Mouse (Mus musculus): ENCODE measurements around the gene Znhit3. TPM values are rescaled to one million over a fixed set of nuclear protein-coding genes. Genes with fewer than 3 reads are reported as not detected.

Znhit3 gene
- 10 to 100 TPM in 1 of 2 experiments, 1 to 10 TPM in 1; 9.5 to 11.2 TPM for total RNA-seq (2021)
- long read RNA-seq, experiment 1, transcript Znhit3-201 (5 exons, 998 nt), result major isoform, 8 of 8 reads
- long read RNA-seq, experiment 1, partial matches to known transcripts, result 0 of 8 reads
- long read RNA-seq, experiment 1, other reads (novel, unspliced or antisense), result 0 of 8 reads
- long read RNA-seq, experiment 2, transcript Znhit3-201 (5 exons, 998 nt), result major isoform, 11 of 13 reads
- long read RNA-seq, experiment 2, partial matches to known transcripts, result 0 of 13 reads
- long read RNA-seq, experiment 2, other reads (novel, unspliced or antisense), result 1 of 13 reads

DNA sequence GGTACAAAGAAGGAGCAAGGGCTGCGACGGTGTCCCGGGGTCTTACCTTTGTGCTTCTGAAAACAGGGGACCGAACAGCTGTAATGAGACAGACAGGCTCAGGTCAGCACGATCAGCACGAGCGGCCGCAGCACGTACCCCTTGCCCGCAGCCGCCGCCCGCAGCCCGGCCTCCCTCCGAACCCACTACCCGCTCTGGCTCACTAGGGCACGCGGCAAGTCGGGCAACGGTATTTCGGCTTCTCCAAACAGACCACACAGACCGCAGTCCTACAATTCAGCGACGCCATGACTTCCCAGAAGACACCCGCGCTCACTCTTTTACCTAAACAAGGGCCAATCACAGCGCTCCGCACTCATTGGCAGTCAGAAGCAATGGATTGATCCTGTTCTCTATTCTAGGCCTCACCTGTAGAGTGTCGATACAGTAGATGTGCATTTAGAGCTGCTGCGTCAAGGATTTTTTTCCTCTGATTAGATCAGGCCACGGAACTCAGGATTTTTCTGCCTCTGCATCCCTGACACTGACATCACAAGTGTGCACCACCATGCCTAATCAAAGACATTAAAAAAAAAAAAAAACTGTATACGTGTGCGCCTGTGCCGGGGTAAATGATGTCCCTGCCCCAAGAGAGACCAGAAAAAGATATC is at the start of gene Znhit3:
TSS of gene Znhit3 (minus strand) at position 314 of the 650 bp plus-strand sequence.
- intact Hi-C loops (cut with DNase I; ENCODE audit: low total_unique reads), result no loop called here

DNA sequence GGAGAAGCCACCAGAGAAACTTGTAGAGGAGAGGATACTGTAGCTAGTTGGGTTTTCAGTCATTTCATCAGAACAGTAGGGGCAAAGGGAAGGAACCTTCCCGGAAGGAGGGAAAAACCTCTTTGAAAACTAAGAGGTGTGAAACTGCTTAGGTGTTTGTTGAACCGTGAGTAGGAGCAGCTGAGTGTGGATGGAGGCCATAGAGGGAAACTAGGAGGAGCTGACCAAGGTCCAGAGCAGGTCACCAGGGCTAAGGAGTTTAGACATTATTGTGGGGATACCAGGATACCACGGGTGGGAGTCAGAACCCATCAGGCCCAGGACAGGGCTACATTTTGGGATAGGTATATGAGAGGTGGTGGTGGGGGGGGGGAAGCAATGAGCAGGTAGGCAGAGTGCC is 47.4 kb upstream of the Znhit3 start:
- DNase-seq, result no peak
- intact Hi-C loops (cut with DNase I; ENCODE audit: low total_unique reads), result no loop called here

More for the DNA sequence above, at the start of gene Znhit3:
- DNase-seq, result peak; percentile 77

DNA sequence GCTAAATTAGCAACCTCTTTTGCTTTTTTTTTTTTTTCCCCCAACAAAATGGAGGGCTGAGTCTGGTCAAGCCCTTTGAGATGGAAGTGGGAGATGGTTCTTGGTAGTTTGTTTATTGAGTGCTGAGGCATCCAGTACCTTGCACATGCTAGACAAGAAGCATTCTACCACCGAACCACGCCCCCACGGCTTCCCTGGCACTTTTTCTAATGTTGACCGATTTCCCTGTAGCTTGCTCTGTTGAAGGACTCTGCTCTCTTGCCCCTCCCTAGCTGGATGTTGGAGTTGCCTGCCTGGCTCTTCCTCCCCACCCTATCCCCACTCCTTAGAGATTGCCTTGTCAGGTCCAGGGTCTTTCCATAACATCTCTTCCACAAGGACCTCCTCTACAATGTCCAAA is 46.4 kb upstream of the Znhit3 start:
- intact Hi-C loops (cut with DNase I; ENCODE audit: low total_unique reads), result no loop called here
- no peak for DNase-seq

DNA sequence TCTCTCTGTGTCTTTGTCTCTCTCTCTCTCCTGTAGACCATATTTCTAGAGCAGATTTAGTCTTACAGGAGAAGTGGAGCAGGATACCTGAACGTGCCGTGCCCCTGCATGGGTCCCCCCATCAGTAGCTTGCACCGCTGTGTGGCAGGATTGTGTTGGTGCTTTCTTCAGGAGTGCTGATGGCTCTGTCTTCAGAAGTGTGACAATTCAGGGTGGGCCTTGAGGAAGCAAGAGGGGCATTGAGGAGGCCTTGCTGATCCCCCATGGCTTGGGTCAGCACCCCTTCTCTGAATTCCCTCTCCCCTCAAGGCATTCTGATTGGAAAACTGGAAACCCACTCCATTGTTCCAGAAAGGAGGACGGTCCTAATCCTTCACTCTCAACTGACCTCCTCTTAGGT is 45.4 kb upstream of the Znhit3 start:
- intact Hi-C loops (cut with DNase I; ENCODE audit: low total_unique reads), result no loop called here
- no peak for DNase-seq

DNA sequence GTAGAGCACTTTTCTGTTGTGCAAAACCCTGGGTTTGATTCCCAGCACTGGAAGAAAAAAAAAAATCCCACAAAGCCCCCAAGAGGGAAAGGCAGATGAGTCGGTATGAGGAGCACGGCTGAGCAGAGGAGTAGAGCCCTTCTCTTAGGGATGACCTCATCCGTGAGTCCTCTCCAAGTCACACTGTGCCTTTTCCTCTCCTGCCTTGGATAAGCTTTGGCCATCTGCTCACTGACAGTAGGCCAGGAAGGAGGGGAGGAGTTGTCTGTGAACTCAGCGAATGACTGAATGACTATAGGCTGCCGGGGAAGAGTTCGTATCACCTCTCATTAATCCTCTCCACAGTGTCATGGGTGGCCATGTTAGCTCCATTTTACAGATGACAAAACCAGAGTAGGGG is 44.6 kb upstream of the Znhit3 start:
- DNase-seq, result no peak
- intact Hi-C loops (cut with DNase I; ENCODE audit: low total_unique reads), result no loop called here

DNA sequence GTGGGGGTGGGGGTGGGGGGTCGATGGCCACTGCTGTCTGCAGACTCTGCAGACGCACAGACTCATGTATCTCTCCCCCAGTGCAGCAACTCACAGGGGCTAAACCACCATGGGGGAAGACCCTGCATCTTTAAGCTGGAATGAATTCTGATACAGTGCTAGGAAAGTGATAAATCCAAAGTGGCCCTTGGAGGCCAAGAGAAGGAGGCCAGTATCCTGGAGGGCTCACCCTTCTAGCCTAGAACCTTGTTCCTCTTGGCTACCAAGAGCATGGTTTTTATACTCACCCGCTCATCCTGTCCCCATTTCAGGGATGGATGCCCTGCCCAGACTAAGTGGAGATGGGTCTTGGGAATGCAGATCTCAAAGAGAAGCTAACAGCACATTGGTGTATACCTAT is 44.1 kb upstream of the Znhit3 start:
- no peak for DNase-seq
- intact Hi-C loops (cut with DNase I; ENCODE audit: low total_unique reads), result no loop called here

DNA sequence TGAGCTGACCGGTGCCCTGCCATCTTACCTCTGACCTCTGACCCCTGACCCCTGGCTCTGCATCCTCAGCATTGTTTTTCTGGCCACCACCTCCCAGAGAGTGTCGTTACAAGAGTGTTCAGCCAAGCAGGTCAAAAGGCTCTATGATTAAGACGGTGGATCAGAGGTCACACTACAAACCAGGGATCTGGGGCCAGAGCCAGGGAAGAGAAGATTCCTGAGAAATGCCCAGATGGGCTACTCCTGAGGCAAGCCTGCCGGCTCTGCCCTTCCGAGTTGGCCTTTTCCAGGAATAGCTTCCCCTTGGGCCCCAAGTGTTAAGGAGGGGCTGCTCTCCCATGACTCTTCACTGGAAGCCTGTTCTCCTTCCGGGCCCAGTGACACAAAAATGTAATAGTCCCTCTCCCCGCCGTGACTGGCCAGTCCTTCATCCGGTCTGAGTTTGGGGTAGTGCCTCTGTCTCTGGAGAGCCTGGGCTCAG is 43.6 kb upstream of the Znhit3 start:
- DNase-seq, result peak; percentile 42
- intact Hi-C loops (cut with DNase I; ENCODE audit: low total_unique reads), result no loop called here

DNA sequence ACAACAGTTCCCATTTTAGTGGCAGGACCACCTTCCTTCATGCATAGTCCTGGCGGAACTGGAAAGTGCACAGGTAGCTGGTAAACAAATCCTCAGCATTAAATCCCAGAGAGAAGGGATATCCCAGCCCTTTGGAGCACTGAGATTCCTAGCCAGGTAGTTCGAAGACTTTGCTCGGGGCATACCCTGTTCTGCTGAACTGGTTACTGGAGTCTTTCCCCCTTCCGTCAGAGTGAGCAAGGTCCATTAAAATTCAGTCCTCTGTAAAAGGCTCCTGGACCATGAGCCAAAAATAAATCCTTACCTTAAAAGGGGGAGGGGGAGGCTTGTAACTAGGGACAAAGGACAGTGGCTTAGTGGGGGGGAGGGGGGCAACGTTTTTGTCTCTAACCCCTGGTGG is 43.0 kb upstream of the Znhit3 start:
- DNase-seq, result no peak
- intact Hi-C loops (cut with DNase I; ENCODE audit: low total_unique reads), result no loop called here

DNA sequence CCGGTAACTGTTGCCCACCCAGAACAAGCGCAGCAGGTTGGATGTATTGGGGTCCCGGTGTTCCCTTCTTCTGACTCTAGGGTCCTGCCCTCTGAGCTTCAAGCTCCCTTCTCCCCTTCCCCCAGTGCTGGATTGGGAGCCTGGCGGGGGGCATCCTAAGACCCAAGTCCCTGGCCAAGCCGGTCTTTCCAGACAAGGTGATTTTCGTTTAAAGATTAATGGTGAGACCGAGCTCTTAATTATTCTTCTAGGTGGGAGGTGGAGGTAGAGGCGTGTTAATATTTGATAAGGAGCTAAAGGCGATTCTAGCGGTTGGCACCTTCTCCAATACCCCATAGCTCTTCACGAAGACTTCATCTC is 42.1 kb upstream of the Znhit3 start:
- intact Hi-C loops (cut with DNase I; ENCODE audit: low total_unique reads), result no loop called here
- no peak for DNase-seq

DNA sequence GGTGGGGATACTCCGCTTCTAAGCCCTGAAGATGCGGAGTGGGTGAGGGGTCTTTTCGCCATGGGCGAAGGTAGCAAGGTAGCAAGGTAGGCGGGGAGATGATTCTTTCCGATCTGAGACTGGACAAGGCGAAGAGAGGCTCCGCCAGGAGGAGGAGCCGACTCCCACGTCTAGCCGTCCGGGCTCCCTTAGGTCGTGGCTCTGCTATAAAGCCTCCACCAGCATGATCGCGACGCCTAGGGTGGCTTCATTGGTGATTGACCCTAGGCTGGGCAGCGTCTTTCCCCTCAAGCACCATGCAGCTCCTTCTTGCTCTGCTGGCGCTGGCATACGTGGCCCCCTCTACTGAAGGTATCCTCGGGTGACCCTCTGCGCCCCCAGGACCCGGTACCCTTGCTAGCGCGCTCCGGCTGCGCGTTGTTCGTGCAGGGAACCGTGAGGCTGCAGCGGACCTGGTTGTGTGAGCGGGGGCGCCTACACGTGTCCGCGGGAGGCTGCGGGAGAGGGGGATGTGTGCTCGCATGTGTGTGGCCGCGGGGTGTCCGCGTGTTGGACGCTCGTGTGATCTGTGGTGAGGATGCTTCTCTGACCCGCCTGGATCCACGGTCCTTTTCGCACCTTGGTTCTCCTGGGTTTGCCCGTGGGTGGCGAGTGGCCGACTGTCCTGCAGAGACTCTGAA is 41.6 kb upstream of the Znhit3 start, which contains the start of gene Car4:
TSS of gene Car4 (plus strand) at position 196 of the 680 bp plus-strand sequence.
- no peak for DNase-seq
- intact Hi-C loops (cut with DNase I; ENCODE audit: low total_unique reads), result no loop called here

DNA sequence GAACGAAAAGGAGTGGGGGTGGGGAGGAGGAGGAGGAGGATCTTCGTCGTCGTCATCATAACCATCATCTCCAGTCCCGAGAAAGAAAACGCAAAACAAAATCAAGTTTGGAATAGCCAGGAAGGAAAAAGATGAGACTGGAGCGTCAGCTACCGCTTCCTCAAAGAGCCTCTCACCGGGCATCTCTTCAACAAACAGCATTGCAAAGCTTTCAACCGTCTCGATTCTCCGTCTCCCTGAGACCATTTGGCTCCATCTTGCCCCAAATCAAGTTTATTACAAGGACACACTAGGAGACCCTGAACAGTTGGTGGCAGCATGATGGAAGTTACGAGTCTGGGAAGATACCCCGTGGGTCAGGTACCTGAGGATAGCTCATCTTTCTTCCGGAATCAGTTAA is 41.0 kb upstream of the Znhit3 start:
- DNase-seq, result no peak
- intact Hi-C loops (cut with DNase I; ENCODE audit: low total_unique reads), result no loop called here

DNA sequence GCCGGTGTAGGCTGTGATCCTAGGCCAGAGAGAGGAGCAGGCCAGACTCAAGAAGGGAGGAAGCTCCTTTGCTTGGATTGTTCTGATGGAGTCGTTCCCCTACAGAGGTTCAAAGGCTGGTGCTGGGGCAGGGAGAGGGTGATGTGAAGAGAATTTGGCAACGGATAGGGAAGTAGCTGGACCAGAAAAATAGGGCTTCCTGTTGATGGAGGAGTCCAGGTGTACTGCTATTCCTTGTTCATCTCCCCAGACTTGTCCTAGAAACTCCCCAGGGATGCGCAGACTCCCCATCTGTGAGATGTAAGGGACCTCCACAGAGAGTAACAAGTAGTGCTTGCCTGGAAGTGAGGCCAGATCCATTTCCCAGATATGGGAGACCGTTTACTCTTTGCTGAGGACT is 40.2 kb upstream of the Znhit3 start:
- intact Hi-C loops (cut with DNase I; ENCODE audit: low total_unique reads), result no loop called here
- DNase-seq, result no peak

DNA sequence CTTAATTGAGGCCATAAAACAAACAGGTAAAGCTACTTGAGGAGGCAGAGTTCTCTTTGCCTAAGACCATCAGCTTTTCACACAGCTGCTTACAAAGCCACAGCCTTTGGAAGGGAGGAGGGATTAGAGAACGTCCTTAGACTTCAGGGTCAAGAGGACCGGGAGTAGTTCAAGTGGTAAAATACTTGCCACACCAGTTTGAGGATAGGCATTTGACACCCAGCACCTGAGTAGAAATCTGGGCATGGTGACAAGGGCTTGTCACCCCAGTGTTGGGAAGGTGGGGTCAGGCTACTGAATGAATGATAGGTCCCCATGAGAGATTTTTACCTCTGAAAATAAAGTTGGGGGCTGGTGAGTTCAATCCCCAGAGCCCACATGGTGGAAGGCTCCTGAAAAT is 36.4 kb upstream of the Znhit3 start:
- intact Hi-C loops (cut with DNase I; ENCODE audit: low total_unique reads), result loop anchor here (2.0 kb wide), 1 partner anchor 26 kb away; no protein-coding TSS in a partner anchor

DNA sequence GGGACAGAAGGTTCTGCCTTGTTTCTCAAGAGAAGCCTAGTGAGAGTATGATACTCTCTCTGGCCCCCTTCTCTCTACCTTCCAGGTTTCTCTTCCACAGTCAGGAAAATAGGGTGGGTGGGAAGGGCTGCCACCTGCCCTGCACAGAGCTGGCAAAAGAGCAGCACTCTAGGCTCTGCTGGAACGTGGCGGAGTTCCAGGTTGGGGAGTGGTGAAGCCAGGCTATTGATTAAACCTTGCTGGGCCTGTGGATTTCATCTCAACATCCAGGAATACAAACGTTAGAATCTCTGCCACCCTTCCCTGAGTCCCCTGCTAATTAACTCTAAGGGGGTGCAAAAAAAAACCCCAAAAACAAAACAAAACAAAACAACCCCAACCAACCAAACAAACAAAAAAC is 32.4 kb upstream of the Znhit3 start:
- no peak for DNase-seq
- intact Hi-C loops (cut with DNase I; ENCODE audit: low total_unique reads), result no loop called here

More for the DNA sequence above, 36.4 kb upstream of the Znhit3 start:
- DNase-seq, result no peak

DNA sequence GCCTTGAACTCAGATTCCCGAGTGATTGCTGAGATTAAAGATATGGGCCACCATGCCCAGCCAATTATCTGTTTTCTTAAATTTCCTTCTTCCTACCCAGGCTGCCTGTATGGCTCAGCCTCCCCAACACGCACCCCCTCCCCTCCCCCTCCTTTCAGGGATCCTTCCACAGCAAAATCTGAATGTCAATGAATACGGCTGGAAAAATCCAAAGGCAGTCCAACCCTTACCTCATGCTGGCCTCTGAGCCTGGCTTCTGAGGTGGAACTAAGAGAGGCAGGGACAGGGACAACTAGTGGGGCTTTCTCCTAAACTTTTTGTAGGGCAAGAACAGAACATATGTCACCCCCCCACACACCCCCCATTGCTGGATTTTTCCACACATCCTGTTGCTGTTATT is 31.9 kb upstream of the Znhit3 start:
- no peak for DNase-seq
- intact Hi-C loops (cut with DNase I; ENCODE audit: low total_unique reads), result no loop called here

DNA sequence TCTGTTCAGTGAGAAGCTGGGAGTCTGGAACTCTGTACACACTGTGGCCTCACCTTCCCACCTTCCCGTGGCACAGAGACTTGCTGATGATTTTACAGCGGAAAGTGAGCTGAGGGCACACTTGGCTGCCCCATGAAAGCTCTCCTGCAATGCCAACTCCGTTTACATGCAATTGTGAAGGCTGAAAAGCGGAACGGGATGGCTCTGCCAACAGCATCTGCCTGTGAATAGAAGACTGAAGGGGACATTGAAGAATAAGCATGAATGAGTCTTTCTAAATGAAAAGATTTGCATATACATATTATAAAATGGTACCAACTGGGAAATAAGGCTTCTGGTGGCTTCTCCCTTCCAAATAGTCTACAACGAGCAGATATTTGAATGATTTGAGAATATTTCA is 31.0 kb upstream of the Znhit3 start:
- DNase-seq, result no peak
- intact Hi-C loops (cut with DNase I; ENCODE audit: low total_unique reads), result no loop called here

DNA sequence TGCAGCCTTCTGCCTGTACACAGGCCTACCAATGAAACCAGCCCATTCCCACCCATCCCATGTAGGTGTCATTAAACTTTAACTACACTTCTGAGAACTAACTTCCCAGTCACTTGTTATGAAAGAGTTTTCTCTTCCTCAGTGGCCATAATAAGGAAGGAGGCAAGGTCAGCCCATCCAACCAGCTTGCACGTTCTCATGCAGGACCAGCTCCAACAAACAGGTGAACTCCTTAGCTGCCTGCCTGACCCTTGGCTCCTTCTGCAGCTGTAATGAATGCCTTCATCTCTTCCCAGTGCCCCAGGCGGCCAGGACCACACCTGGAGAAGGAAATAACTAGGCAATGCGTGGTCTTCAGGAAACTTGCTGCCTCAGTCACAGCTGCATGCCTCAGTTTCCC is 29.7 kb upstream of the Znhit3 start:
- intact Hi-C loops (cut with DNase I; ENCODE audit: low total_unique reads), result no loop called here
- no peak for DNase-seq

DNA sequence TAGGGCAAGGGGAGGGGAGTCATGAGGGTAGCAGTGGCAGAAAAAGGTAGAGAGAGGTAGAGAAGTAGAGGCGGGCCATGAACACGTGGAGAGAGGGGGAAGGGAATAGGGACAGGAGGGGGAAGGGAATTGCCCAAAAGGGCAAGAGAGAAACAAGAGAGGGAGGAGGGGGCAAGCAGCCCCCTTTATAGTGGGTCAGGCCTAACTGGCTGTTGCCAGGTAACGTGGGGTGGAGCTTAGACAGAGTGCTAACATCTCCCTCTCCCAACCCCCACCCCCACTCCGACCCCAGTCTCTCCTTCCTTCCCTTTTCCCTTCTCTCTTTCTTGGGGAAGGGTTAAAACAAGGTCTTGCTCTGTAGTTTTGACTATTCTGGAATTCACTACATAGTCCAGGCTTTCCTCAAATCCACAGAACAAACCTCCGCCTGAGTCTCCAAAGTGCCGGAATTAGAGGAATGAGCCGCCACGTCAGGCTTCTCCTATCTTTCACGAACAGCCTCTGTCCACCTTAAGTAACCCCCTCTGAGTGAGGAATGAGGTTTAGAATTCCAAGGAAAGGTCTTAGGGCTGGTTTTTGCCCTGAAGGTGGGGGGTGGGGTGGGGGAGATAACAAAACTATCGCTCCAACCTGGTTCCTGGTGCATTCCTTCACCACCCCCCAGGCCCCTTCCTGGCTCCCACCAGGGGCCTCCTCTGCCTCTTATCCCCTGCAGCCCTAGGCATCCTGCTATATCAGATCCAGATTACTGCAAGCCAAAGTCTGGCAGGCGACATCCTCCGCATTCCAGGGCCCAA is 28.7 kb upstream of the Znhit3 start:
- intact Hi-C loops (cut with DNase I; ENCODE audit: low total_unique reads), result no loop called here
- DNase-seq, result no peak

DNA sequence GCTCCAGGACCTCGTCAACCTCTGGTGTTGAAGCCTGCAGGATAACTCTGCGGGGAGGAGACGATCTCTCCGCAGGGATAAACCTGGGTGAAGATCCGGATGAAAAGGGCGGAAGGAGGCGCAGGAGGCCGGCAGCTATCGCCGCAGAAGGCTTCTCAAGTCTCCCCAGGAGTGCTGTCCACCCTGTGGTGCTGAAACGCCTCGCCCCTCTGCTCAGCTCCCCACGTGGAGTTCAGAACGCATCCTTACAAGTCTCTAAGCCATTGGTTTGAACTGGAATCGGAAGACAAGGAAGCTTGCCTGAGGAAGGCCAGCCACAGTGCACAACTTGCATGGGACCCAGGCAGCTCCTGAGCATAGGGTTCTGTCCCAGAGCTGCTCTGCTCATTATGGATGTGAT is 27.8 kb upstream of the Znhit3 start:
- DNase-seq, result peak; percentile 65
- intact Hi-C loops (cut with DNase I; ENCODE audit: low total_unique reads), result no loop called here

DNA sequence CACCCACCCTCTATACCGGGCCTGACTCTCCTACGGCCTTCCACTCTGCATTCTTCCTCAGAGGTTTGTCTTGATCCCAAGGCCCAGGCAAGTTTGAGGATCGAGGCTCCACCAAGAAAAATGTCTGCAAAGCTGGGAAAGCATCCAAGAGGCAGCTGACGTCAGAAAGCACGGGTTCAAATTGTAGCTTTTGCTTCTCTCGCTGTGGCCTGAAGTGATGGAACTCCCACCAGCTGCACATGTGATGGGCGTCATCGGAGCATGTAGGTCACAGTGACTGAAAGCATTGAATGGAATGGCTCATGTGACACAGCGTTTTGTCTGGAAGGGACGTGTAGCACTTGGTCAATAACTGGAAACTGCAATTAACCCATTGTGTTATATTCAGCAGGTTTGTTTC is 24.0 kb upstream of the Znhit3 start:
- intact Hi-C loops (cut with DNase I; ENCODE audit: low total_unique reads), result no loop called here
- DNase-seq, result no peak
